Mouse (Mus musculus) erythroblast, adult 5-6 weeks (primary cell): ENCODE data around the gene Adap1. TPM values are rescaled to one million over a fixed set of nuclear protein-coding genes. Genes with fewer than 3 reads are reported as not detected.
"Not testable (repeated sequence)": the region's sequence is repeated elsewhere in the genome, so short reads cannot be mapped to it uniquely, and the experiment has no call there.

Source experiments
- ATAC-seq: replicated peaks from 2 replicates; pipeline ENCODE4 v1.8.0; 2016; ENCODE audit warnings: moderate number of reproducible peaks, mild to moderate bottlenecking, moderate TSS enrichment, inconsistent platforms; ENCODE audit not compliant: poor library complexity, low FRiP score, severe bottlenecking
- total RNA-seq, 2 experiments: library from RNA; stranded (forward) in 1 of 2; stranded (reverse) in 1 of 2; fragments of 150-400 nt in 1 of 2; fragments of 200-764, 138-1000 nt in 1 of 2; gene quantifications; 2 replicates each; pipeline versions ENCODE4 v1.2.3 to v1.2.4; 2015 to 2017; ENCODE audit warnings: low replicate concordance in 2 of 2

Adap1 gene
- total RNA-seq, 2 experiments from 2014 or later = 5.4 to 8.3 TPM

- no peak for ATAC-seq
Observed at GRCm38 (mm10) chr5:139352317-139352716, 26.9 kb upstream of the Adap1 start, which contains the start of gene Cyp2w1. Gene Cyp2w1 (plus strand): TSS chr5:139352617.

- no peak for ATAC-seq
Observed at GRCm38 (mm10) chr5:139351628-139352027, 26.2 kb upstream of the Adap1 start.

- no peak for ATAC-seq
Observed at GRCm38 (mm10) chr5:139351134-139351533, 25.7 kb upstream of the Adap1 start, which contains the start of gene Cox19. Gene Cox19 (minus strand): TSS chr5:139351418.

- ATAC-seq = no peak
Observed at GRCm38 (mm10) chr5:139349713-139350112, 24.3 kb upstream of the Adap1 start.

- ATAC-seq = no peak
Observed at GRCm38 (mm10) chr5:139347225-139347624, 21.8 kb upstream of the Adap1 start.

- peak; percentile 29 for ATAC-seq
Observed at GRCm38 (mm10) chr5:139345364-139345714, 19.9 kb upstream of the Adap1 start.

- peak; percentile 90 for ATAC-seq
Observed at GRCm38 (mm10) chr5:139344687-139345363, 19.4 kb upstream of the Adap1 start.

GRCm38 (mm10) chr5:139344021-139344686 is 18.7 kb upstream of the Adap1 start:
- peak; percentile 81 for ATAC-seq

- no peak for ATAC-seq
Observed at GRCm38 (mm10) chr5:139338891-139339290, 13.5 kb upstream of the Adap1 start.

- ATAC-seq = no peak
Observed at GRCm38 (mm10) chr5:139338403-139338802, 13.0 kb upstream of the Adap1 start.

- ATAC-seq = no peak
Observed at GRCm38 (mm10) chr5:139337826-139338370, 12.5 kb upstream of the Adap1 start.

- ATAC-seq = no peak
Observed at GRCm38 (mm10) chr5:139335634-139336033, 10.2 kb upstream of the Adap1 start.

- not testable (repeated sequence) for ATAC-seq
Observed at GRCm38 (mm10) chr5:139334394-139334793, 9.0 kb upstream of the Adap1 start.

- no peak for ATAC-seq
Observed at GRCm38 (mm10) chr5:139333301-139334013, 8.0 kb upstream of the Adap1 start.

GRCm38 (mm10) chr5:139332590-139333272 is 7.3 kb upstream of the Adap1 start:
- ATAC-seq = no peak

GRCm38 (mm10) chr5:139331742-139332141 is 6.3 kb upstream of the Adap1 start:
- ATAC-seq = peak; percentile 71

GRCm38 (mm10) chr5:139330766-139331165 is 5.3 kb upstream of the Adap1 start:
- ATAC-seq = no peak

GRCm38 (mm10) chr5:139327634-139328020 is 2.2 kb upstream of the Adap1 start:
- no peak for ATAC-seq

GRCm38 (mm10) chr5:139326986-139327633 is 1.7 kb upstream of the Adap1 start:
- no peak for ATAC-seq
